21 mouse cellular contexts compared by ENCODE assay signal in the genomic region with DNA sequence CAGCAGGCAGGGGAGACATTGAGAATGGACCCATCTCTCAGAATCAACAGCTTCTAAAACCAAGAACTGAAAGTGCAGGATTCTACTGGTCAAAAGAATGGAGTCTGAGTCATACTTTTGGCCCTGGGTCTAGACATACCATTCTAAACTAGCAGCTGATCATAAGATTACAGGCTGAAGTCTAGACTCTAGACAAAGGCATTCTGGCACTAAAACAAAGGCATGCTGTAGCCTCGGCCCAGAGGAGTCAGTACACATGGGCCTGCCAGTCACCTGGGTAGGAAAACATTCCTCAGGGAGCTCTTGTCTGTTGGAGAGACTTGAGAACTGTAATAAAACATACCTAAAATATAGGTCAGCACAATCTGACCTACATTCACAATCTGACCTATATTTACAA. TPM values are rescaled to one million over a fixed set of nuclear protein-coding genes. Genes with fewer than 3 reads are reported as not detected.
DNase-seq lines count a peak whose midpoint lies in the region; ATAC-seq and TF ChIP-seq lines count a peak whose summit lies in the region.
"Had no signal": no experiment of that assay in that cellular context is flagged by ENCODE, and none has a peak within 500 bp of the region (broad histone marks: within the 10 kb centered on the region; RNA-seq: fewer than 3 reads in every experiment).

No protein-coding gene starts in this region.

- peak; percentile 21 for DNase-seq in lung, postnatal 36 days
- DNase-seq in lung, postnatal 25 days (ENCODE audit: low spot score) = no peak
- peak; percentile 62 for DNase-seq in Patski (ENCODE audit: low read depth, low spot score)
- DNase-seq in stomach, postnatal 0 days (ENCODE audit: low spot score) = no peak
- DNase-seq in liver = no peak
- no peak for DNase-seq in layer of hippocampus, adult 8-10 months (ENCODE audit: low spot score in 2 of 2)
- DNase-seq: adrenal gland, postnatal 14 days; cerebellum, adult 11-12 months; cerebellum, adult 9-11 months; cerebellum, postnatal 36 days; gastrocnemius, adult 2 months; heart, adult 2 months had no signal

- H3K79me3 ChIP-seq in C2C12 (ENCODE audit: low read depth) = no peaks in the 10 kb centered on the region

- H3K4me3 ChIP-seq in C2C12 (ENCODE audit: insufficient read depth, poor library complexity, severe bottlenecking) = no peak overlapping the region
- no peak overlapping the region for H3K4me3 ChIP-seq in stomach, postnatal 0 days (ENCODE audit: low read depth, low read length)
- H3K4me3 ChIP-seq: embryonic facial prominence, embryonic 13.5 days; forebrain, embryonic 10.5 days; gastrocnemius, adult 2 months; heart, adult 2 months; hindbrain, embryonic 10.5 days; intestine, embryonic 15.5 days had no signal

- TF ChIP-seq EP300 in stomach, postnatal 0 days (optimal IDR thresholded peaks at IDR 0.05) = no peak

- POLR2A ChIA-PET in Patski (lab: Charles Lee) = no interaction called here

- CTCF ChIA-PET in Patski (lab: Charles Lee) = no interaction called here

- H3K4me2 ChIP-seq in stomach, postnatal 0 days (replicated peaks; ENCODE audit: low read depth) = no peak overlapping the region
- H3K4me2 ChIP-seq: embryonic facial prominence, embryonic 13.5 days; heart, embryonic 11.5 days; hindbrain, embryonic 14.5 days; intestine, embryonic 15.5 days had no signal

- in situ Hi-C loops in Patski (cut with MboI; ENCODE audit: low pct_unique_long_range_greater_than_20kb) = no loop called here

- TF ChIP-seq CTCF in C2C12 (IDR thresholded peaks at IDR 0.05; ENCODE audit: control insufficient read depth, insufficient read depth, insufficient read length) (no peak), Patski (IDR thresholded peaks at IDR 0.05) (no peak)
- TF ChIP-seq CTCF in stomach, postnatal 0 days (IDR thresholded peaks at IDR 0.05; ENCODE audit: low read depth) = no peak

- no peak overlapping the region for H3K9ac ChIP-seq in stomach, postnatal 0 days (ENCODE audit: low read length)
- H3K9ac ChIP-seq: embryonic facial prominence, embryonic 13.5 days; hindbrain, embryonic 14.5 days; intestine, embryonic 15.5 days had no signal

- no peak overlapping the region for H3ac ChIP-seq in C2C12 (ENCODE audit: control insufficient read depth, insufficient read length, low read depth)

- peak; percentile 84 for ATAC-seq in Patski
- peak; percentile 49; the same call in 1 of the 2 replicates for ATAC-seq in stomach, postnatal 0 days (ENCODE audit: low FRiP score, low TSS enrichment)
- ATAC-seq: activated CD4-positive, CD25-positive, alpha-beta regulatory T cell, adult 4 months; forebrain, embryonic 14.5 days; intestine, embryonic 15.5 days had no signal

- H3K36me3 ChIP-seq in C2C12 (ENCODE audit: control insufficient read depth, insufficient read depth) = no peaks in the 10 kb centered on the region
- no peaks in the 10 kb centered on the region for H3K36me3 ChIP-seq in stomach, postnatal 0 days (ENCODE audit: control insufficient read depth, insufficient read depth, low read length)
- H3K36me3 ChIP-seq: embryonic facial prominence, embryonic 13.5 days; forebrain, embryonic 10.5 days; hindbrain, embryonic 10.5 days; intestine, embryonic 15.5 days had no signal

- H3K79me2 ChIP-seq in C2C12 (ENCODE audit: control insufficient read depth, insufficient read depth) = no peaks in the 10 kb centered on the region

- H3K27me3 ChIP-seq in C2C12 (ENCODE audit: control insufficient read depth, insufficient read depth, insufficient read length) (no peaks in the 10 kb centered on the region), Patski (no peaks in the 10 kb centered on the region)
- no peaks in the 10 kb centered on the region for H3K27me3 ChIP-seq in stomach, postnatal 0 days (ENCODE audit: control insufficient read depth, insufficient read depth, low read length)
- H3K27me3 ChIP-seq: embryonic facial prominence, embryonic 13.5 days; intestine, embryonic 15.5 days had no signal

- H3K4me1 ChIP-seq in stomach, postnatal 0 days (replicated peaks; ENCODE audit: control insufficient read depth, insufficient read depth) = no peaks in the 10 kb centered on the region
- H3K4me1 ChIP-seq: embryonic facial prominence, embryonic 13.5 days had no signal

- H3K27ac ChIP-seq in stomach, postnatal 0 days (replicated peaks) = no peak overlapping the region
- H3K27ac ChIP-seq: embryonic facial prominence, embryonic 13.5 days; forebrain, embryonic 10.5 days; gastrocnemius, adult 2 months; heart, adult 2 months; hindbrain, embryonic 10.5 days; hindbrain, embryonic 14.5 days; intestine, embryonic 15.5 days had no signal

- WGBS in stomach, postnatal 0 days = 27% methylated on average over 1 of the region's 1 CpGs

- no peaks in the 10 kb centered on the region for H3K9me3 ChIP-seq in stomach, postnatal 0 days (ENCODE audit: control insufficient read depth, low read length)
- H3K9me3 ChIP-seq: embryonic facial prominence, embryonic 13.5 days; forebrain, embryonic 10.5 days; hindbrain, embryonic 10.5 days; intestine, embryonic 15.5 days had no signal

TF ChIP-seq in C2C12, 6 proteins besides CTCF, POLR2A, EP300 and RAD21:
- TF ChIP-seq MYOD1 (IDR thresholded peaks at IDR 0.05; ENCODE audit: control insufficient read depth, insufficient read length, low read depth) = peak; percentile 52
- no peak for TF ChIP-seq MAX (IDR thresholded peaks at IDR 0.05)
- TF ChIP-seq CEBPB (IDR thresholded peaks at IDR 0.05; ENCODE audit: low read depth) = no peak

RNA-seq across cellular contexts. Expression of a gene that starts 18.3 kb away (rescaled TPM):
- polyA plus RNA-seq in C2C12 (2012; fragmentation: generic; extraction: Trizol) (9.3 TPM), Patski (2021) (38.7 TPM)
- polyA plus RNA-seq in stomach, postnatal 0 days (2015; fragmentation: Nextera tagmentation; extraction: Ambion mirVana) = 19.6 and 22.2 TPM in 2 replicates
- total RNA-seq in layer of hippocampus, adult 8-10 months (2022) = 10 to 100 TPM; 28.4 to 45.9 (median 35.7) TPM

Comparison
In these comparisons a context has a peak if more than half of its experiments do, and no peak if none do; other contexts are left out.
1. DNase-seq: peak in lung, postnatal 36 days (single experiment) and Patski (single experiment); none in lung, postnatal 25 days (single experiment), stomach, postnatal 0 days (single experiment), liver (single experiment) and layer of hippocampus, adult 8-10 months (0 of 2).